Mouse (Mus musculus) left cerebral cortex, adult 9 months (tissue): ENCODE data around the gene Rap1a.
"Not testable (repeated sequence)": the region's sequence is repeated elsewhere in the genome, so short reads cannot be mapped to it uniquely, and the experiment has no call there.

Source experiments
- DNase-seq, 2 experiments: peaks; one replicate each; pipeline ENCODE4 v3.0.0; 2022; ENCODE audit warnings: low spot score in 2 of 2

Gene Rap1a

DNA sequence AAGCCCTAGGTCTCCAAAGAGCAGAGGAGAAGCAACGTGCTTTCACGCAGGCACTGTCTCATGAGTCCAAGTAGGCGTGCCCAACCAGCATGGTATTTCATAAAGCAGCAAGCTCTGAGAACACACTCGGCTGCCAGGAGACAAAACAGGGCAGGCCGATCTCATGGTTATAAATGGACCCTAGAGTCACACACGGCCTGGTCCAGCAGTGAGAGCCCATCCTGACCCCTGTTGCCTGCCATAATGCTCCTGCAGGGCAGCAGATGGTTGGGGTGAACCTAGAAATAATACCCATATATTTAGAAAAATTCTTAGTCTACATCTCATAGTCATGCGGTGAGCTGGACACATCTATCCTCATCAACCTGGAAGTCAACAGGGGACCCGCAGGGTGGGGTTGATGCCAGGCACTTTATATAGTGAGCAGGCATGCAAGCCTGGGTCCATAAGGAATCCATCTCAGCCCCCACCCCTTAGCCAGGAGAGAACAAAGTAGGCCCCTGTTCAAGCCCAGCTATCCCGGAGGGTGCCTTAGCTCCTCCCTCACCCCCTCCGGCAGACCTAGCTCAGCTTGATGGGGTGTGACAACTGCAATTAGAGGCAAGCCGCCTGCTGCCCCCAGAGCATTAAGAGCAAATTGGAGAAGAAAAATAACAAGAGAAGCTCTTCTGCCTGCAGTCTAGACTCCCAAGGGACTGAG is 83.1 kb downstream of the Rap1a start:
- DNase-seq, result peak in 1 of 2 experiments; percentile 38

DNA sequence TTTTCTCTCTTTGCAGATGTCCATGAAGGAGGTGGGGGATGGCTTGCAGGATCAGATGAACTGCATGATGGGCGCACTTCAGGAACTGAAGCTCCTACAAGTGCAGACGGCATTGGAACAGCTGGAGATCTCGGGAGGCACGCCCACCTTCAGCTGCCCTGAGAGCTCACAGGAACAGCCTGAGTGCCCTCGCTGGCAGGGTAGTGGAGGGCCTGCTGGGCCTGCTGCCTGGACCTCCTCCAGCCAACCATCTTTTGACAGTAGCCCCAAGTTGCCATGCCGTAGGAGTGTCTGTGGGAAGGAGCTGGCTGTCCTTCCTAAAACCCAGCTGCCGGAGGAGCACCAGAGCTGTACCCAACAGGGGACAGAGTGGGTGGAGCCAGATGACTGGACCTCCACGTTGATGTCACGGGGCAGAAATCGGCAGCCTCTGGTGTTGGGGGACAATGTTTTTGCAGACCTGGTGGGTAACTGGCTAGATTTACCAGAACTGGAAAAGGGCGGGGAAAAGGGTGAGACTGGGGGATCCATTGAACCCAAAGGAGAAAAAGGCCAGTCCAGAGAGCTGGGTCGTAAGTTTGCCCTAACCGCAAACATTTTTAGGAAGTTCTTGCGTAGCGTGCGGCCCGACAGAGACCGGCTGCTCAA is 84.7 kb downstream of the Rap1a start:
- DNase-seq, result peak in 1 of 2 experiments; percentile 59

DNA sequence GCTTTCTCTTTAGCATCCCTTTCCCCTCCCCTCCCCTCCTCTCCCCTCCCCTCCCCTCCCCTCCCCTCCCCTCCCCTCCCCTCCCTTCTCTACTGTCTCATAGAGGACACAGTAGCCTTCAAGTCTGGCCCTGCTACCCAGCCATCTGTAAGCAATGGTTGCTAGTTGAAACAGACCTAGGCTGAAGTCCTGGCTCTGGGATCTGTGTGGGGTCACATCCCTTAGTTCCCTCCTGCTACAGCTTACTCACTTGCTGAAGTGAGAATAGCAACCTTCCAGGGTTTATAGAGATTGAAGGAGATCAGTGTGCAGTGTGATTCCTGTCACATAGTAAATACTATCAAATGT is 86.3 kb downstream of the Rap1a start:
- DNase-seq, result no peak

DNA sequence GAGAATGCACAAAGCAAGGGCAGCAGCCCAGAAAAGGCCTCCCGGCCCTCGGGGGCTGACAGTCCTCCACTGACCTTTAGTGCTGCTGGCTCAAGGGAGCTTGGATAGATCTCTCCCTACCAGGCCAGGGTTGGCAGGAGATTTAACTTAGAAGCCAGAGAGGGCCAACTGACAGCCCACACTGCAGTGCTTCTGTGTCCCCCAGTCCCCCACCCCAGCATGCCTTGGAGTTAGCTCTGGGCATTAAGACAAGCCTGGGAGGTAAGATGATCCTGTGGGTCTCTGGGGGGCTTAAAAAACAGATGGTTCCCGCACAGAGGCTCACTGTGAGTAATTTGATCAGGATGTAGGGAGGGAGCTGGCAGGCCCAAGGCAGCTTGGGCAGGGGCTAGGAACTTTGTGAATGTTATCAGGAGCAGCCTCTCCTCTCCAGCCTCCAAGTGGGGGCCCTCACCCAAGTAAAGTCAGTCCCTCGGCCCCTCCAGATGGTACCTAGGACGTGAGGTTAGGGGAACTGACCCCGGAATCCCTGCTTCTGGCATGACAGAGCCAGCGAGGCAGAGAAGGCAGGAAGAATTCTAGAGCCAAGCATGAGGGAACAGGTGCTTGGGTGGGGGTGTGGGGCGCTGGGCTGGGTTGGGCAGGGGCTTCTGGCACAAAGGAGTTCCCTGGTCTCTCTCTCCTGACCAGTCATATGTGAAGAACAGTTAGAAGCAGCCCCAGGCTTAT is 86.9 kb downstream of the Rap1a start:
- no peak for DNase-seq

DNA sequence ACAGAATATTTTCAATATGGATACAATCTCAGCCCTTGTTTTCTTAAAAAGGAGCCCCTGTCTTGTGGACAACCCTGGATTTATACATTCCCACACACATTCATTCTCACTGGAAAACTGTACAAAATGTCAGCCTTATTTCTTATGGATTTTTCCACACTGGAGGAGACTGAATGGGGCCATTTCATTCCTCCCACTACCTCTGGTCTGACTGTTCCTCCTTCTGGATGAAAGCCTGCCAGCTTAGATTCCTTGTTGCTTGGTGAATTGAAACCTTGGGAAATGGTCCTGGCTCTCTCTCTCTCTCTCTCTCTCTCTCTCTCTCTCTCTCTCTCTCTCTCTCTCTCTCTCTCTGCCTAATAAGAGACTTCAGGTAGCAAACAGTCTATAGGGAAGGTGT is 88.3 kb downstream of the Rap1a start:
- DNase-seq, result no peak

DNA sequence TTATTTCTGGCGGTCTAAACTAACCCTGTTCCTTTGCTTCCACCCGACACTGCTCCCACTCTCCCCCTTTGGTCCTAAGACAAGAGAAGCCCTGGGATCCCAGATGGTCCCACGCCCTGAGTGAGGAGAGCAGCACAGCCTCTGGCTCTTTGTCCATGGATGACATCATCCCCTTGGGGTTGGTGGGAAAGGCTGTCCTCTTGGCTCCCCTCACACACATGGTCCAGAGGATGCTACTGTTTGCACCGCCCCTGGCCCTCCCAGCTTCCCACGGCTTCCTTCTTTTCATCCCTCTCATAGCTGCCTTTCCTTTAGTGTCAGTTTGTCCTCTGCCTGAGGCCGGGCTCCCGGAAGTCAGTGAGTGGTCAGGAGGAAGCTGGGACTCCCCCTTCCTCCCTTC is 89.4 kb downstream of the Rap1a start:
- no peak for DNase-seq

DNA sequence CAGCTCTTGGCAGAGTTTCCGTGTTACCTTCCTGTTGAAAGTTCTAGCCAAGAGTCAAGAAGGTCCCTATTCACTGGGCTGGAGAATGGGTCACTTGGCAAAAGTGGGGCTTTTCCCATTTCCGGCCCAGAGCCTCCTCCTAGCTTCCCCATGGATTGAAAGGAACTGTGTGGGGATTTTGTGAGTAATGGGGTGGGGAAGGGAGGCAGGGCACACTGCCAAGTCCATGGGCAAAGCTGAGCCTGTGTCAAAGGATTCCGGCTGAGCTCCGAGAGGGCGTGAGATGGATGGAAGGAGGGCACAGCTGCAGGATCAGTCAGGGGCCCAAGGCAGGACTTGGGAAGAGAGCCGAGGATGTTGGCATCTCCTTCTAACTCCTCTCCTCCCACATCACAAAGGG is 90.9 kb downstream of the Rap1a start:
- peak in 1 of 2 experiments; percentile 40 for DNase-seq

DNA sequence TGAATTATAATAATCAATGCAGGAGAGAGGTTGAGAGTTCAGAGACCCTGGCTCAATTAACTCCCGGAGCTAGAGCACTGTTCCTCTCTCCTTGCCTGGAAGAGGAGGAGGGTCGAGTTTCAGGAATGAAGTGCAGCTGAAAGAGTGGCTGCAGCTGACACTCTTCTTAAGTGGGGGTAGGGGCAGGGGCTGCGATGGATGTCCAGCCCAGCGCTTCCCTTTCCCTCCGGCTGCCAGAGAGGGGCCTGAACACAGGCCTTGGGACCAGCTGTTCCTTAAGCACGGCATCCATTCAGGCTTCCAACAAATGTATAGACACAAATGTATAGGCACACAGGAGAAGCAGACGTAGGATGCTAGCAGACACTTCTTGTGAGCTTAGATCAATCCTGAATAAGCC is 93.5 kb downstream of the Rap1a start:
- DNase-seq, result no peak

DNA sequence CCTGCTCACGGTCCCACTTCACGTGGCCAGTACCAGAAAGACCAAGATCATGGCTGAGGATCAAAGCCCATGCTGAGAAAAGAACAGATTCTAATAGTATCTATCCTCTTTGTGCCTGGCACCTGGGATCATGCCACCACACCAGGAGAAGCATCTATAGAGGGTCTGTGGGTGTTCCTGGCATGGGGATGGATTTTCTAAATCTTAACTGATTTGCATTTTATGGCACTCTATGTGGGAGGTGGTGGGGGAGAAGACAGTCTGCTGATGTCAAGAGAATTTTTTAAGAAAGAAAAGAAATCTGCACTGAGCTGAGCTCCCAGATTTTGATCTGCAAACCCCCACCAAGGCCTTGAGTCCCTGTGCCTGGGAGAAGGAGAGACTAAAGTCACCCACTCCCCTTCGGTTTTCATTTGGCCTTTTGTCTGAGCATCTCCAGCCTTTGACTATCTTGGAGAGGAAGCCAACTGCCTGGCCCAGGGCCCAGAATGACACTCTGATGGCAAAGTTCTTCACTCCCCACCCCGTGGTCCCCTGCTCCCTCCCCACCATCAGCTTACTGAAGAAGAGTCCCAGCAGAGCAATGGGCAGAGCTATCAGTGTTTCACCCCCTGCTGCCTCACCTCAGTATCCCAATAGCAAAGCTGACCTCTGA is 94.6 kb downstream of the Rap1a start:
- DNase-seq, result peak in 1 of 2 experiments; percentile 82

DNA sequence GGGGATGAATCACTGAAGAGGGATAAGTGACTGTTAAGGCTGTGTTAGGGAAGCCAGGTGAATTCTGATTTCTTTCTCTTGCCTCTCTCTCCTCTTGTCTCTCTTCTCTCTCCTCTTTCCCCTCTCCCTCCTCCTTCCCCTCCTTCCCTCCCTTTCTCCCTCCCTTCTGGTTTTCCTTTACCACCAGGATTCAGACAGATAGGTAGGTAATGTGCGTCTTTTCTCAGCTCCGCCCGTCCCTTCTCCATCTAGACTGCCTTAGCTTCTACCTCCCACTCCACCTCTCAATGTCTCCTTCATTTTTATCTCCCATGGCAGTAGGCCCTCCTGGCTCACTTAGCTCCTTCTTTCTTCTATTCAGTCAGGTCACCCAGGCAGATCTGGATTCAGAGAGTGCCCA is 95.6 kb downstream of the Rap1a start:
- no peak for DNase-seq

DNA sequence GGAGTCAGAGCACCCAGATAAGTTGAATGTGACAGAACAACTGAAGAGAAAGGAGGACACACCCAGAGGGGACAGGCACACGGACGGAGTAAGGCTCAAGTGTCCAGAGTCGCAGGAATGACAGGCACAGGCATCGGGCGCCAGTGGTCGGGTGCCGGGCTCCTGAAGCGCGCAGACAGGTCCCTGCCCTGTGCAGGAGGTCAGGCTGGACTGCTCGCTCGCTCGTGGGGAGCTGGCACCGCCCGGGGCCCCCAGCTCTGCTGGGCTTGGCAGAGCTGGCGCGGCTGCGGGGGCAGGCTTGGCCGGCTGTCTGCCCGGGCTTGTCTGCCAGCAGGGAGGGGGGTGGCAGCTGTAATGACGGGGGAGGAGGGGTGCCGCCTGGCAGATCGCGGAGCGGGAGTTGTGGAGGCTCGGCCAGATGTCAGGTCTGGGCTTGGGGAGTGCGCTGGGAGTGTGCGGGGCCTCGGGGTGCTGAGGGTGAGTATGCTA is 96.0 kb downstream of the Rap1a start:
- DNase-seq, result peak in 1 of 2 experiments; percentile 87

DNA sequence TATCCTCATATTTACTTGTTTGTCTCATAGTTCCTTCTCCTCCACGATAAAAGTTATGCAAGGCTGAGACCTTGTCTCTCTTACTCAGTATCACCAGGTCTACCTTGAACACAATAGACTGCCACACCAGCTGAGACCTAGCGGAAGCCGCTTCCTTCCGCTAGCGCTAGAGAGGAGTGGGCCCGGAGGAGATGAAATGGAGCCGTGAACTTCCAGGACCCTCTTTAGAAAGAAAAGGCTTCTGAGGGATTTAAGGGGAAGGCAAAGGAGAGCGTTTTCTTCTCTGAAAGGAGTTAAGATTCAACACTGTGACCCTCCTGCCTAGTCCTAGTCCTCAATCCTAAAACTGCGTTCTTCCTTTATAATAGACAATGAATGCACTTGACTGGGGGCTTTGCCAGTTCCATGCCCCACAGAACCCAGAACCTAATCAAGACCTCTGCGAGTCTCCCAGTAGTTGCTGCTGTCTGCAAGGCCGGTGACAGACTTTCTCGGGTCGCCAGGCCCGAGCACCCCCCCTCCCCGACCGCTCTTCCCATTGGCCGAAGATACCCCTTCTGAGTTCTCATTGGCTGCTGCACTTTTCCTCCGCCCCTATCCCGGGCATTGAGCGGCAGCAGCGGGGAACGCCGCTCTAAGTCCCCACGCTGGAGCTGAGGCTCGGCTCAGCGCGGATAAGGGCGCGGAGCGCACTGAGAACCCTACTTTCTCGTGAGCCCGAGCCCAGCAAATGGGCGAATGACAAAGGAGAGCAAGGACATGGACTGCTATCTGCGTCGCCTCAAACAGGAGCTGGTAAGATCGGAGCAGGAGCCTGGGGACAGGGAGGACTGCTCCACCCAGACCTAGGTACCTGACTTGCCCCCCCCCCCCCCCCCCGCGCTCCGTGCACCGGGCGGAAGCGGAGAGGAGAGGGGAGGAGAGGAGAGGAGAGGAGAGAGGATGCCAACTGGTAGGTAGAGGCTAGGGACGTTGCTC is 96.8 kb downstream of the Rap1a start, which contains the start of gene Inka2:
Gene Inka2, plus strand, starts transcription at position 569 of the 978 bp plus-strand sequence.
- peak in 1 of 2 experiments; percentile 85 for DNase-seq

DNA sequence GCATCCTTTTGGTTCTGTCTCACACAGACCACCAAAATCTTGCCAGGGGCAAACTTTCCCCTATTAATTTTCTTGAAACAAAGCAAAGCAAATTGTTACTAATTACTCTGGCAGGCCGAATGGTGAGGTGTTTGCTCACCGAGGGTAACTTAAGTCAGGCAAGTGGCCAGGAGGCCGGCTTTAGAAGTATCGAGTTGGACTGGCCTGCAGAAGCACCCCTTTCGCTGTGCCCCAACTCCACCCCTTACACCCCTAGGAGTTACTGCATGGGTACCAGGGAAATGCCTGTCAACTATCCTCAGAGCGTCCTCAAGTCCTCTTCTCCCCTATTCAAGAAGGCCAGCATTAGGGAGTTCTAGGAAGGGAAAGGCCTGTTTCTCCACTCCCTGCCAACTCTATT is 97.6 kb downstream of the Rap1a start:
- DNase-seq, result no peak

DNA sequence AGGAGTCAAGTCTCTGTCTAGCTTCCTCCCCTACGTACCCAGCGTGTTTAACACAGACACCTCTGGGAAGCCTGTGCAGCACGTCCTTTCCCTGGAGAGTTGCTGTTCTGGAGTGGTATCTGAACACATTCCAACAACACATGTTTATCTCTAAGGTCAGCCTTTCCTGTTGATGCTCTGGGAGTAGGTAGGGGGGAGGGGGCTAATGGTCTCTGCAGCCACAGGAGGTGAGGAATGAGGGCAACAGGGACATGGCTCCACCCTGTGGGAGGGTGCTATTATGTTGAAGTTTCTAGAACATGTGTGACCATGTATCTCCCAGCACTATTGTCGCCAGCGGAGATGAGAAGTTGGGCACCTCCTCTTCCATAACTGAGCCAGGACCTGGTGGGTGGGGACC is 99.7 kb downstream of the Rap1a start:
- no peak for DNase-seq

DNA sequence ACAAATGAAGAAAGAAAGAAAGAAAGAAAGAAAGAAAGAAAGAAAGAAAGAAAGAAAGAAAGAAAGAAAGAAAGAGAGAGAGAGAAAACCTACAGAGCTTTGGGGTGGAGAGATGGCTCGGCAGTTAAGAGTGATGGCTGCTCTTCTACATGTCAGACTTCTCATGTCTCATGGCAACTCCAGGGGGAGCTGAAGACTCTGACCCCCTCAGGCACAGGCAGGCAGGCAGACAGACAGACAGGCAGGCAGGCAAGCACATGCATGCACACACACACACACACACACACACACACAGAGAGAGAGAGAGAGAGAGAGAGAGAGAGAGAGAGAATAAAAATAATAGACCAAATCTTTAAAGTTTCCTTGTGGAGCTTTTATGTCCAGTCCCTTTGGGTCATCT is 100.3 kb downstream of the Rap1a start:
- not testable (repeated sequence) for DNase-seq

DNA sequence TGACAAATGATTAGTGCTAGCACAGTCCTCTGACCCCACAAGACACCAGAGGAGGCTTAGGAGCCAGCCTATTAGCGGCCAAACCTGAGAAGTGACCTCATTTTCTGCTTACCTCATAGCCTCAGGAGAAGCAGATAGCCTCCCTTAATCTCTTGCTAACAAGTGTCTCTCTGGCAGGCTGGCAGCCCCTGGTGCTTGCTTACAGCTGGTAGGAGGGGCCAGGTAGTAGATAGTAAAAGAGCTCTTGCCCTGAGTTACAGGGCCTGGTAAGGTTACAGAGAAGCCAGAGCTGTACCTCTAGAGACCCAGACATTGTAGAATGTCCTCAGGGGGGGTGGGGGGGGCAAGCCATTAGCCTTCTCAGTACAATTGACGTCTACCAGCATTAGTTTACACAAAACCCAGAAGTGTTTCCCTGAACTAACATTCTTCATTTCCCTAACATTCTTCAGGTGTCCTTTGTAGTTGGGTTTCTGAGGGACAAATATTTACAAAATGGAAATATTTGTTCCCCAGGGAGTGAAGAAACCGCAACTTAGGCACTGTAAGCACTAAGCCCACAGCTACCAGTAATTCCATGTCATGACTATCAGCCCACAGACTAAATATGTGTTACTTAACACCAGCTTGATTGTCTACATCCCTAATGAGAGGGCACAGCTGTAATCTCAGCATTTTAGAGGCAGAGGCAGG is 101.7 kb downstream of the Rap1a start:
- DNase-seq, result no peak

DNA sequence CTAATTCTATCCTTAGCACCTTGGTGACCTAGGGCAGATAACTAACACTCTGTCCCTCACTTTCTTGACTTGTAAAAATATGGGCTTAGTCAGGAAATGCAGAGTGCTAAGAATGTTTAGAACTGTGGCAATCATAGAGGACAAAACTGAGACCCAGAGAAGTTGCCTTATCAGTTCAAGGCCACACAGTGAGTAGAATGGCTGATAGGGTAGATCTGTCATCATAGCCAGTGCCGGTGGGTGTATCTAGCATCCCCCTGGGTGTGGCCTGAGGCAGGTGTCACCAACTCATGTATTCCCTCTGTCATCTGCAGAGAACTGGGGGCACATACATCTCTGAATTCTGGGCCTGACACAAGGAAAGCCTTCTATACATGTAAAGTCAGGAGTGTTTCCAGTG is 102.8 kb downstream of the Rap1a start:
- no peak for DNase-seq

DNA sequence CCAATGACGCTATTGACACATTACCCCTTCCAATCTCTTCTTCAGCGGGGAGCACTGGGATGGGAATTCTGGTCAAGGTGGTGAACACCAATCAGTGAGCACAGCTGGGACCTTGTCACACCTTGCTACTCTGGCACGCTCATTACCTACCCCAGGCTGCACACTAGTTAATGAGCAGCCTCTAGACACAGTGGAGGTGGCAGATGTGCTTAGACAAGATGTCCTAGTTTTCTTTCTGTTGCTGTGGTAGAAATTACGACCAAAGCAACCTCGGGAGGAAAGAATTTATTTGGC is 104.0 kb downstream of the Rap1a start:
- no peak for DNase-seq

DNA sequence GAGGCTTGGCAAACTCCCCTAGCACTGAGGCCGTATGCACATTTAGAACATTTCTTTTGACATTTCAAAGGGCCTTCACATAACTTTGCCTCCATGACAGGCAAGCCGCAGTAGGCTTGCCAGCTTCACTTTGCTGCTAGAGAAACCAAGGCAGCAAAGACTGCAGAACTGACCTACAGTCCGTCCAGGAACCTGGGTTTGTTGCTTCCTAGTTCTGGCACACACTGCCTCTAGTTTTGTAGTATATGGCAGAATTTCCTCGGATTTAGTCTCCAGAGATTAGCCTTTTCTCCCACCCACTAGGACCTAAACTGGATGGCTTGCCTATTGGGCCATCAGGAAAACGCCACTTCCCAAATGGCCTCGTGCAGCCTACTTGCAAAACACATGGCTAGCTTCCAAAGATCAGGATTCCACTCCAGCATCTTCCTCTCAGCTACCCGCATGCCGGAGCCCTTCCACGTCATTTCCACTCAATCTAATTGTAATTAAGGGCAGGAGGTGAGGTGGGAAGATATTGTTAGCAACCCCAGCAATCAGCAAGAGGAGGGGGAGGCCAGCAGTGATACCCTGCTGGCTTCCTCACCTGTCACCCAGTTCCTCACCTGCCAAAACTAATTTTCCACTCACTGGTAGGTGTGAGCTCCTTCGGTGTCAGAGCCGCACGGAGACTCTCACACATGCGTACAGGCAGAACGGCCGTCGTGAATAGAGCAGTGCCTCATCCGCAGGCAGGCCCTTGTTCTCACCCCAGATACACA is 104.6 kb downstream of the Rap1a start:
- DNase-seq, result peak in 1 of 2 experiments; percentile 35
